Mouse (Mus musculus): ENCODE measurements around the gene Cmtr1. TPM values are rescaled to one million over a fixed set of nuclear protein-coding genes. Genes with fewer than 3 reads are reported as not detected.

Gene Cmtr1
- total RNA-seq, 2 experiments from 2014 or later: 18.4 to 340 TPM

- no peak for ATAC-seq (replicated peaks; ENCODE audit: low FRiP score, poor library complexity, severe bottlenecking)
Measured at GRCm38 (mm10) chr17:29728082-29728481, 67.7 kb downstream of the Cmtr1 start.

GRCm38 (mm10) chr17:29730510-29731265 is 70.3 kb downstream of the Cmtr1 start:
- ATAC-seq (replicated peaks; ENCODE audit: low FRiP score, poor library complexity, severe bottlenecking): no peak

- no peak for ATAC-seq (replicated peaks; ENCODE audit: low FRiP score, poor library complexity, severe bottlenecking)
Measured at GRCm38 (mm10) chr17:29731266-29731952, 71.0 kb downstream of the Cmtr1 start.

GRCm38 (mm10) chr17:29731953-29732325 is 71.5 kb downstream of the Cmtr1 start:
- ATAC-seq (replicated peaks; ENCODE audit: low FRiP score, poor library complexity, severe bottlenecking): no peak

- no peak for ATAC-seq (replicated peaks; ENCODE audit: low FRiP score, poor library complexity, severe bottlenecking)
Measured at GRCm38 (mm10) chr17:29732522-29732921, 72.1 kb downstream of the Cmtr1 start.

- no peak for ATAC-seq (replicated peaks; ENCODE audit: low FRiP score, poor library complexity, severe bottlenecking)
Measured at GRCm38 (mm10) chr17:29736448-29737014, 76.1 kb downstream of the Cmtr1 start.

- ATAC-seq (replicated peaks; ENCODE audit: low FRiP score, poor library complexity, severe bottlenecking): no peak
Measured at GRCm38 (mm10) chr17:29737849-29738804, 77.7 kb downstream of the Cmtr1 start.

GRCm38 (mm10) chr17:29747466-29747865 is 87.1 kb downstream of the Cmtr1 start:
- no peak for ATAC-seq (replicated peaks; ENCODE audit: low FRiP score, poor library complexity, severe bottlenecking)

GRCm38 (mm10) chr17:29754510-29754909 is 94.1 kb downstream of the Cmtr1 start:
- ATAC-seq (replicated peaks; ENCODE audit: low FRiP score, poor library complexity, severe bottlenecking): no peak

Other genes starting within 250 kb of the Cmtr1 start
- 342 and 357 TPM in 2 replicates for gene Pim1, start 169.8 kb upstream of the Cmtr1 start, total RNA-seq (2015; ENCODE audit: low replicate concordance)
- gene Pim1, start 169.8 kb upstream of the Cmtr1 start, total RNA-seq (2017; ENCODE audit: low replicate concordance): 725 and 933 TPM in 2 replicates
- gene Gm17657, start 111.0 kb upstream of the Cmtr1 start, total RNA-seq (2015; ENCODE audit: low replicate concordance): 2.9 TPM in 1 of 2 replicates, not detected in the other
- not detected in 2 replicates for gene Gm17657, start 111.0 kb upstream of the Cmtr1 start, total RNA-seq (2017; ENCODE audit: low replicate concordance)
- gene Tbc1d22b, start 110.8 kb upstream of the Cmtr1 start, total RNA-seq (2015; ENCODE audit: low replicate concordance): 3.7 and 4.4 TPM in 2 replicates
- gene Tbc1d22b, start 110.8 kb upstream of the Cmtr1 start, total RNA-seq (2017; ENCODE audit: low replicate concordance): 0.51 and 1.3 TPM in 2 replicates
- gene Tmem217, start 108.2 kb upstream of the Cmtr1 start, total RNA-seq (2015; ENCODE audit: low replicate concordance): not detected in 2 replicates
- not detected in 2 replicates for gene Tmem217, start 108.2 kb upstream of the Cmtr1 start, total RNA-seq (2017; ENCODE audit: low replicate concordance)
- gene Rnf8, start 45.8 kb upstream of the Cmtr1 start, total RNA-seq (2015; ENCODE audit: low replicate concordance): 14.4 and 17.1 TPM in 2 replicates
- gene Rnf8, start 45.8 kb upstream of the Cmtr1 start, total RNA-seq (2017; ENCODE audit: low replicate concordance): 6.8 and 37.2 TPM in 2 replicates
- gene Gm28043, start 45.7 kb upstream of the Cmtr1 start, total RNA-seq (2015; ENCODE audit: low replicate concordance): 1.7 and 2.7 TPM in 2 replicates
- 20.6 and 22.0 TPM in 2 replicates for gene Gm28043, start 45.7 kb upstream of the Cmtr1 start, total RNA-seq (2017; ENCODE audit: low replicate concordance)
- 6.5 and 7.7 TPM in 2 replicates for gene Ccdc167, start 56.4 kb downstream of the Cmtr1 start, total RNA-seq (2015; ENCODE audit: low replicate concordance)
- 4.5 and 9.6 TPM in 2 replicates for gene Ccdc167, start 56.4 kb downstream of the Cmtr1 start, total RNA-seq (2017; ENCODE audit: low replicate concordance)

Data from erythroblast, adult 5-6 weeks (primary cell).